ENCODE assay signal across 25 mouse cellular contexts in the genomic region with DNA sequence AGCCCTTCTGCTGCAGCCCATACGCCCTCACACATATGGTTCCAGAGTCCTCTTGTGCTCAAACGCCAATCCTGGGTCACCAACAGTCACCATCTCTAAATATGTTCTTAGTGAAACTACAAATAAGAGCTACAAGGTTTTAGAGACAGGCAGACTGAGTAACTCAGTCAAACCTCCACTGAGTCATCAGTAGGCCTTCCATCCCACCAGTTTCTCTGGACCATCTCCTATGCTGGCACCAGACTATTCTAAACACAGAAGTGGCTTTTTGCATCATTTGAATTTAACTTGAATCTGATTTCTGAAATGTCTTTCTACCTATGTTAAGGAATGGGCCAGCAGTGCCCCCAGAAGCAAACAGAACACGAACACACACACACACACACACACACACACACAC.
A peak's percentile ranks its signal among the peaks of the same experiment; 100 is the strongest.
DNase-seq lines count a peak whose midpoint lies in the region; ATAC-seq and TF ChIP-seq lines count a peak whose summit lies in the region.
"Had no signal": no experiment of that assay in that cellular context is flagged by ENCODE, and none has a peak within 500 bp of the region (broad histone marks: within the 10 kb centered on the region; RNA-seq: fewer than 3 reads in every experiment).

No protein-coding gene starts in this region.

- 87% methylated on average over 3 of the region's 3 CpGs for WGBS in midbrain, embryonic 11.5 days
- WGBS in midbrain, postnatal 0 days: 82% methylated on average over 3 of the region's 3 CpGs

- H3K9me3 ChIP-seq in midbrain, embryonic 11.5 days (ENCODE audit: control insufficient read depth, low read length): no peaks in the 10 kb centered on the region
- H3K9me3 ChIP-seq in midbrain, postnatal 0 days (ENCODE audit: low read length): no peaks in the 10 kb centered on the region
- H3K9me3 ChIP-seq: embryonic facial prominence, embryonic 13.5 days; embryonic facial prominence, embryonic 15.5 days; forebrain, embryonic 13.5 days; forebrain, embryonic 15.5 days; G1E had no signal

- ATAC-seq in frontal cortex, adult (ENCODE audit: low TSS enrichment): peak; percentile 62
- no peak for ATAC-seq in midbrain, embryonic 11.5 days (ENCODE audit: low FRiP score)
- ATAC-seq in midbrain, postnatal 0 days (ENCODE audit: low FRiP score): no peak
- ATAC-seq: activated CD4-positive, CD25-positive, alpha-beta regulatory T cell, adult 4 months; CD4-positive, CD25-positive, alpha-beta regulatory T cell, adult 4 months; forebrain, embryonic 13.5 days; forebrain, embryonic 15.5 days; forebrain, postnatal 0 days; Patski had no signal

- TF ChIP-seq CTCF in midbrain, postnatal 0 days (IDR thresholded peaks at IDR 0.05): no peak

- H3K4me3 ChIP-seq in midbrain, embryonic 11.5 days (ENCODE audit: low read depth, low read length): no peak overlapping the region
- no peak overlapping the region for H3K4me3 ChIP-seq in midbrain, postnatal 0 days (ENCODE audit: low read depth, low read length)
- H3K4me3 ChIP-seq: embryonic facial prominence, embryonic 13.5 days; embryonic facial prominence, embryonic 15.5 days; forebrain, embryonic 13.5 days; forebrain, embryonic 15.5 days had no signal

- H3K36me3 ChIP-seq in midbrain, embryonic 11.5 days (ENCODE audit: control insufficient read depth, insufficient read depth, low read length): no peaks in the 10 kb centered on the region
- H3K36me3 ChIP-seq in midbrain, postnatal 0 days (ENCODE audit: insufficient read depth, low read length): no peaks in the 10 kb centered on the region
- H3K36me3 ChIP-seq: embryonic facial prominence, embryonic 13.5 days; embryonic facial prominence, embryonic 15.5 days; forebrain, embryonic 15.5 days; G1E had no signal

- H3K4me2 ChIP-seq in midbrain, embryonic 11.5 days: no peak overlapping the region
- no peak overlapping the region for H3K4me2 ChIP-seq in midbrain, postnatal 0 days (ENCODE audit: low read depth, low read length, poor library complexity, severe bottlenecking)
- H3K4me2 ChIP-seq: embryonic facial prominence, embryonic 13.5 days; embryonic facial prominence, embryonic 15.5 days; forebrain, embryonic 13.5 days; forebrain, embryonic 15.5 days had no signal

- no peaks in the 10 kb centered on the region for H3K4me1 ChIP-seq in midbrain, embryonic 11.5 days (ENCODE audit: control insufficient read depth, insufficient read depth, low read length)
- H3K4me1 ChIP-seq in midbrain, postnatal 0 days (ENCODE audit: insufficient read depth, low read length): no peaks in the 10 kb centered on the region
- H3K4me1 ChIP-seq: embryonic facial prominence, embryonic 13.5 days; embryonic facial prominence, embryonic 15.5 days; forebrain, embryonic 15.5 days had no signal

- no peak for DNase-seq in frontal cortex, postnatal 36 days (ENCODE audit: low spot score in 2 of 2)
- DNase-seq in midbrain, embryonic 11.5 days (ENCODE audit: low spot score, missing footprints): peak; percentile 6
- no peak for DNase-seq in midbrain, postnatal 0 days (ENCODE audit: low spot score)
- peak; percentile 67 for DNase-seq in brain, adult 2 months (ENCODE audit: low read depth, low spot score)
- DNase-seq: adrenal gland, adult 8-10 months; adrenal gland, postnatal 14 days; adrenal gland, postnatal 36 days; B cell, adult 2 months; cerebellum, adult 11 months; cerebellum, adult 18-20 months; cerebellum, adult 8-10 months; cerebellum, adult 9-11 months; cerebellum, postnatal 14 days; cerebellum, postnatal 36 days; embryo, embryonic 11 days; forebrain, postnatal 0 days had no signal

- H3K27ac ChIP-seq in midbrain, embryonic 11.5 days (ENCODE audit: low read depth, low read length): no peak overlapping the region
- no peak overlapping the region for H3K27ac ChIP-seq in midbrain, postnatal 0 days (ENCODE audit: low read depth, low read length)
- H3K27ac ChIP-seq: embryonic facial prominence, embryonic 13.5 days; embryonic facial prominence, embryonic 15.5 days; forebrain, embryonic 13.5 days; forebrain, embryonic 15.5 days had no signal

- H3K27me3 ChIP-seq in midbrain, embryonic 11.5 days (ENCODE audit: control insufficient read depth, insufficient read depth, low read length): no peaks in the 10 kb centered on the region
- no peaks in the 10 kb centered on the region for H3K27me3 ChIP-seq in midbrain, postnatal 0 days (ENCODE audit: insufficient read depth, low read length)
- H3K27me3 ChIP-seq: embryonic facial prominence, embryonic 13.5 days; embryonic facial prominence, embryonic 15.5 days; forebrain, embryonic 13.5 days; forebrain, embryonic 15.5 days had no signal

- no peak overlapping the region for H3K9ac ChIP-seq in midbrain, embryonic 11.5 days (ENCODE audit: low read length)
- no peak overlapping the region for H3K9ac ChIP-seq in midbrain, postnatal 0 days (replicated peaks; ENCODE audit: low read length, poor library complexity, severe bottlenecking)
- H3K9ac ChIP-seq: embryonic facial prominence, embryonic 13.5 days; embryonic facial prominence, embryonic 15.5 days; forebrain, embryonic 13.5 days; forebrain, embryonic 15.5 days; forebrain, postnatal 0 days had no signal

Comparison
In these comparisons a context has a peak if more than half of its experiments do, and no peak if none do; other contexts are left out.
1. DNase-seq: peak in midbrain, embryonic 11.5 days (single experiment) and brain, adult 2 months (single experiment); none in frontal cortex, postnatal 36 days (0 of 2) and midbrain, postnatal 0 days (single experiment).